Mouse (Mus musculus): ENCODE data around the gene Il17c.

- no peak for TF ChIP-seq POLR2A (IDR thresholded peaks at IDR 0.05; ENCODE audit: extremely low read depth, insufficient read depth, low read length)
- TF ChIP-seq CTCF (IDR thresholded peaks at IDR 0.05; ENCODE audit: extremely low read depth, insufficient read depth, low read length): no peak
Measured at GRCm38 (mm10) chr8:122430646-122431045, 8.8 kb downstream of the Il17c start.

Data from cortical plate, adult 2 months (tissue).